Mouse (Mus musculus): ENCODE results near the gene Dtd2. TPM values are rescaled to one million over a fixed set of nuclear protein-coding genes. Genes with fewer than 3 reads are reported as not detected.

Dtd2 gene
- polyA plus RNA-seq (2014; fragmentation: Nextera tagmentation; extraction: Ambion mirVana) = 25.4 and 29.1 TPM in 2 replicates

- H3K27ac ChIP-seq (ENCODE audit: low read depth) = peak within 1 kb of the TSS; percentile 75
- DNase-seq (ENCODE audit: low spot score) (peak; percentile 96), ATAC-seq (replicated peaks; ENCODE audit: low FRiP score, low TSS enrichment, low read depth) (peak; percentile 98)
- no peaks in the 10 kb centered on the region for H3K27me3 ChIP-seq (replicated peaks; ENCODE audit: control insufficient read depth, insufficient read depth, low read length)
- no peaks in the 10 kb centered on the region for H3K9me3 ChIP-seq (ENCODE audit: control insufficient read depth, low read length)
- no peaks in the 10 kb centered on the region for H3K4me1 ChIP-seq (replicated peaks; ENCODE audit: control insufficient read depth, insufficient read depth, low read length)
- peaks cover 4% of the 10 kb centered on the region; the same call in 1 of the 2 replicates for H3K36me3 ChIP-seq (ENCODE audit: control insufficient read depth, insufficient read depth, low read length)
- H3K4me2 ChIP-seq (ENCODE audit: low read length) = peak within 1 kb of the TSS; percentile 73
- peak within 1 kb of the TSS; percentile 88 for H3K4me3 ChIP-seq (ENCODE audit: low read depth, low read length)
- WGBS = 2% methylated on average over 44 of the region's 46 CpGs
- peak within 1 kb of the TSS; percentile 86 for H3K9ac ChIP-seq (ENCODE audit: low read length)
These were observed at the start of gene Dtd2 for GRCm38 (mm10) chr12:52005877-52006632. Gene Dtd2, minus strand, starts transcription at chr12:52006501.

GRCm38 (mm10) chr12:52049324-52049723, 43.0 kb upstream of the Dtd2 start:
- no peak for ATAC-seq (replicated peaks; ENCODE audit: low FRiP score, low TSS enrichment, low read depth)
- H3K9ac ChIP-seq (ENCODE audit: low read length) = no peak overlapping the region
- H3K4me2 ChIP-seq (ENCODE audit: low read length) = no peak overlapping the region
- no peaks in the 10 kb centered on the region for H3K36me3 ChIP-seq (ENCODE audit: control insufficient read depth, insufficient read depth, low read length)
- no peak overlapping the region for H3K4me3 ChIP-seq (ENCODE audit: low read depth, low read length)
- H3K9me3 ChIP-seq (ENCODE audit: control insufficient read depth, low read length) = no peaks in the 10 kb centered on the region
- no peak for DNase-seq (ENCODE audit: low spot score)
- H3K27ac ChIP-seq (ENCODE audit: low read depth) = no peak overlapping the region
- H3K4me1 ChIP-seq (replicated peaks; ENCODE audit: control insufficient read depth, insufficient read depth, low read length) = no peaks in the 10 kb centered on the region
- WGBS = 63% methylated on average over 2 of the region's 2 CpGs
- no peaks in the 10 kb centered on the region for H3K27me3 ChIP-seq (replicated peaks; ENCODE audit: control insufficient read depth, insufficient read depth, low read length)

GRCm38 (mm10) chr12:52046371-52046770, 40.1 kb upstream of the Dtd2 start:
- ATAC-seq (replicated peaks; ENCODE audit: low FRiP score, low TSS enrichment, low read depth) (no peak), DNase-seq (ENCODE audit: low spot score) (no peak)
- WGBS = 72% methylated on average over 4 of the region's 4 CpGs
- Histone ChIP-seq H3K27ac (ENCODE audit: low read depth) (no peak overlapping the region), H3K27me3 (replicated peaks; ENCODE audit: control insufficient read depth, insufficient read depth, low read length) (no peaks in the 10 kb centered on the region), H3K9me3 (ENCODE audit: control insufficient read depth, low read length) (no peaks in the 10 kb centered on the region), H3K4me3 (ENCODE audit: low read depth, low read length) (no peak overlapping the region), H3K36me3 (ENCODE audit: control insufficient read depth, insufficient read depth, low read length) (no peaks in the 10 kb centered on the region), H3K4me1 (replicated peaks; ENCODE audit: control insufficient read depth, insufficient read depth, low read length) (no peaks in the 10 kb centered on the region), H3K9ac (ENCODE audit: low read length) (no peak overlapping the region), H3K4me2 (ENCODE audit: low read length) (no peak overlapping the region)

- H3K9me3 ChIP-seq (ENCODE audit: control insufficient read depth, low read length) = no peaks in the 10 kb centered on the region
- H3K27me3 ChIP-seq (replicated peaks; ENCODE audit: control insufficient read depth, insufficient read depth, low read length) = no peaks in the 10 kb centered on the region
- no peak overlapping the region for H3K9ac ChIP-seq (ENCODE audit: low read length)
- H3K4me3 ChIP-seq (ENCODE audit: low read depth, low read length) = no peak overlapping the region
- 69% methylated on average over 10 of the region's 10 CpGs for whole genome bisulfite sequencing
- ATAC-seq (replicated peaks; ENCODE audit: low FRiP score, low TSS enrichment, low read depth) (no peak), DNase-seq (ENCODE audit: low spot score) (no peak)
- H3K36me3 ChIP-seq (ENCODE audit: control insufficient read depth, insufficient read depth, low read length) = no peaks in the 10 kb centered on the region
- no peaks in the 10 kb centered on the region for H3K4me1 ChIP-seq (replicated peaks; ENCODE audit: control insufficient read depth, insufficient read depth, low read length)
- H3K27ac ChIP-seq (ENCODE audit: low read depth) = no peak overlapping the region
- H3K4me2 ChIP-seq (ENCODE audit: low read length) = no peak overlapping the region
These were observed 36.6 kb upstream of the Dtd2 start for GRCm38 (mm10) chr12:52042818-52043336.

- DNase-seq (ENCODE audit: low spot score) = peak; percentile 51
- Histone ChIP-seq H3K9me3 (ENCODE audit: control insufficient read depth, low read length) (0 out of 2 replicates have a peak, but pooled peaks cover 2% of the 10 kb centered on the region), H3K9ac (ENCODE audit: low read length) (no peak overlapping the region), H3K27me3 (replicated peaks; ENCODE audit: control insufficient read depth, insufficient read depth, low read length) (no peaks in the 10 kb centered on the region), H3K27ac (ENCODE audit: low read depth) (no peak overlapping the region), H3K36me3 (ENCODE audit: control insufficient read depth, insufficient read depth, low read length) (no peaks in the 10 kb centered on the region), H3K4me3 (ENCODE audit: low read depth, low read length) (no peak overlapping the region), H3K4me1 (replicated peaks; ENCODE audit: control insufficient read depth, insufficient read depth, low read length) (no peaks in the 10 kb centered on the region), H3K4me2 (ENCODE audit: low read length) (no peak overlapping the region)
- 53% methylated on average over 3 of the region's 3 CpGs for WGBS
- ATAC-seq (replicated peaks; ENCODE audit: low FRiP score, low TSS enrichment, low read depth) = peak; percentile 40; the same call in 1 of the 2 replicates
These were observed 32.1 kb upstream of the Dtd2 start for GRCm38 (mm10) chr12:52038352-52038751.

GRCm38 (mm10) chr12:52034956-52035355, 28.7 kb upstream of the Dtd2 start:
- 0 out of 2 replicates have a peak, but pooled peaks cover 2% of the 10 kb centered on the region for H3K9me3 ChIP-seq (ENCODE audit: control insufficient read depth, low read length)
- H3K9ac ChIP-seq (ENCODE audit: low read length) = no peak overlapping the region
- no peaks in the 10 kb centered on the region for H3K27me3 ChIP-seq (replicated peaks; ENCODE audit: control insufficient read depth, insufficient read depth, low read length)
- H3K4me2 ChIP-seq (ENCODE audit: low read length) = no peak overlapping the region
- H3K4me1 ChIP-seq (replicated peaks; ENCODE audit: control insufficient read depth, insufficient read depth, low read length) = no peaks in the 10 kb centered on the region
- no peak overlapping the region for H3K4me3 ChIP-seq (ENCODE audit: low read depth, low read length)
- WGBS = 92% methylated on average over 3 of the region's 3 CpGs
- DNase-seq (ENCODE audit: low spot score) (no peak), ATAC-seq (replicated peaks; ENCODE audit: low FRiP score, low TSS enrichment, low read depth) (no peak)
- H3K27ac ChIP-seq (ENCODE audit: low read depth) = no peak overlapping the region
- H3K36me3 ChIP-seq (ENCODE audit: control insufficient read depth, insufficient read depth, low read length) = no peaks in the 10 kb centered on the region

- ATAC-seq (replicated peaks; ENCODE audit: low FRiP score, low TSS enrichment, low read depth) (no peak), DNase-seq (ENCODE audit: low spot score) (no peak)
- H3K4me3 ChIP-seq (ENCODE audit: low read depth, low read length) = no peak overlapping the region
- 84% methylated on average over 6 of the region's 6 CpGs for WGBS
- no peaks in the 10 kb centered on the region for H3K36me3 ChIP-seq (ENCODE audit: control insufficient read depth, insufficient read depth, low read length)
- no peak overlapping the region for H3K4me2 ChIP-seq (ENCODE audit: low read length)
- H3K4me1 ChIP-seq (replicated peaks; ENCODE audit: control insufficient read depth, insufficient read depth, low read length) = no peaks in the 10 kb centered on the region
- H3K27me3 ChIP-seq (replicated peaks; ENCODE audit: control insufficient read depth, insufficient read depth, low read length) = no peaks in the 10 kb centered on the region
- H3K27ac ChIP-seq (ENCODE audit: low read depth) = no peak overlapping the region
- H3K9ac ChIP-seq (ENCODE audit: low read length) = no peak overlapping the region
- 0 out of 2 replicates have a peak, but pooled peaks cover 2% of the 10 kb centered on the region for H3K9me3 ChIP-seq (ENCODE audit: control insufficient read depth, low read length)
These were observed 26.0 kb upstream of the Dtd2 start for GRCm38 (mm10) chr12:52032276-52032675.

- no peak for ATAC-seq (replicated peaks; ENCODE audit: low FRiP score, low TSS enrichment, low read depth)
- no peaks in the 10 kb centered on the region for H3K27me3 ChIP-seq (replicated peaks; ENCODE audit: control insufficient read depth, insufficient read depth, low read length)
These were observed 21.7 kb upstream of the Dtd2 start, which contains the start of gene Gpr33 for GRCm38 (mm10) chr12:52027963-52028362. Gene Gpr33, minus strand, starts transcription at chr12:52028063.

More at GRCm38 (mm10) chr12:52027963-52028362, 21.7 kb upstream of the Dtd2 start, which contains the start of gene Gpr33:
- no peaks in the 10 kb centered on the region for H3K36me3 ChIP-seq (ENCODE audit: control insufficient read depth, insufficient read depth, low read length)
- no peaks in the 10 kb centered on the region for H3K4me1 ChIP-seq (replicated peaks; ENCODE audit: control insufficient read depth, insufficient read depth, low read length)
- H3K4me3 ChIP-seq (ENCODE audit: low read depth, low read length) = no peak within 1 kb of the TSS
- no peaks in the 10 kb centered on the region for H3K9me3 ChIP-seq (ENCODE audit: control insufficient read depth, low read length)
- no peak for DNase-seq (ENCODE audit: low spot score)
- 90% methylated on average over 3 of the region's 3 CpGs for WGBS
- no peak within 1 kb of the TSS for H3K4me2 ChIP-seq (ENCODE audit: low read length)
- no peak within 1 kb of the TSS for H3K27ac ChIP-seq (ENCODE audit: low read depth)
- H3K9ac ChIP-seq (ENCODE audit: low read length) = no peak within 1 kb of the TSS
